Mouse (Mus musculus): ENCODE measurements around the gene Olfr944.

Olfr944 gene

DNA sequence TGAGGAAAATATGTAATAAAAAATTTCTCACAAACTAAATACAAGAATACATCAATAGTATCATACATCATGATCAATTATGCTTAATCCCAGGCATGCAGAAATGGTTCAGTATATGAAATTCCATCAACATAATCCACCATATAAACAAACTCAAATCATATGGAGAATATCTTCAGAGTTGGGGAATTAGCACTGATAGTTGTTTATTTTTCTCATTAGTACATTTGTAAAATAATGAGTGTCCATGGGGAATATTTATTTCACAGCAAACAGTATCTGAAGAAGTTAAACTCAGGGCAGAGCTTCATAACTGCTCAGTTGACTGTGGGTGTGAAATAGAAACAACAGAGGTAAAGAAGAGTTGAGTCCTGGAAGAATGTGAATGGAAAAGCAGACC, at the start of gene Olfr944:
Gene Olfr944, plus strand, starts transcription at position 301 of the 400 bp plus-strand sequence.
- DNase-seq (ENCODE audit: low spot score), result no peak

DNA sequence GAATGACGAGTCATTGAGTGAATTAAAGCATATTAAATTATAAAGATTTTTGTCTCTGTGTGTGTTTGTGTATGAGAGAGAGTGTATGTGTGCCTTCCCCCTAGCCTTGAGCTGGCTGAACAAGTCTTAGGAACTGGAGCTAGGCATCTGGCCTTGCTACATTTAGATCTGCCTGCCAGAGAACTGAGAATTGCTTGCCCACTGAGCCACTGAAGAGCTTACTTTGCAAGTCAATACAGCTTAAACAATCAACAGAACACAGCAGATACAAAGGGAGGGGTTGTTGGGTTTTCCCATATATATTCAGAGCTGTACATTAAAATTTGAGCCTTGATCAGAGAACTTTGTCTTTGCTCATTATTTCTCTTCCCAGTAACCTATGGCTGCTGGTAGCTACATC, 49.3 kb upstream of the Olfr944 start:
- DNase-seq (ENCODE audit: low spot score), result no peak

DNA sequence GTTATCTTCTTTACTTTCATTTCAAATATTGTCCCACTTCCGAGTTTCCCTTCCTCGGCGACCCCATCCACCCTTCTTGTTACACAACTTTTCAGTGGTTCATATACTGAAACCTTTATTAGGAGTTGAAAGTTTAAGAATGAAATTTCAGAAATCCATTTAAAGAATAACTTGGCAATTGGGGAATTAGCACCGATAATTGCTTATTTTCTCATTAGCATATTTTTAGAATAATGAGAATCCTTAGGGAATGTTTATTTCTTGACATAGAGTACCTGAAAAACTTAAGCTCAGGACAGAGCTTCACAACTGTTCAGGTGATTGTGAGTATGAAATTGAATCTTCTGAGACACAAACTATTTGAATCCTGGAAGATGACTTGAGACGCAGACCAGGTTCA, 35.7 kb upstream of the Olfr944 start, which contains the start of gene Olfr943:
Gene Olfr943, plus strand, starts transcription at position 301 of the 400 bp plus-strand sequence.
- DNase-seq (ENCODE audit: low spot score), result no peak

DNA sequence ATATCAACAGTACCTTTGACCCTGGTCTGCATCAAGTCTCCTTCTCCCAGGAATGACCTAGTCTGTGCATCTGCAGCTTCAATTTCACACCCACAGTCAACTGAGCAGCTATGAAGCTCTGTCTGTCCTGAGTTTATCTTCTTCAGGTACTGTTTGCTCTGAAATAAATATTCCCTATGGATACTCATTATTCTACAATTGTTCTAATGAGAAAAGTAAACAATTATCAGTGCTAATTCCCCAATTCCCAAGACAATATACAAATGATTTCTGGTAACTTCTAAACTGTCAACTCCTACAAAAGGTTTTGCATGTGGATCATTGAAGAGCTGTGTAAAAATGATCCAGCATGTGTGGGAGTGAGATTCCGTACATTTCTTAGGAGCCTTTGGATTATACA, 48.2 kb downstream of the Olfr944 start, which contains the start of gene Olfr1537:
Gene Olfr1537, minus strand, starts transcription at position 101 of the 400 bp plus-strand sequence.
- no peak for DNase-seq (ENCODE audit: low spot score)
